Mouse (Mus musculus) erythroid progenitor cell, adult 5-6 weeks (primary cell): ENCODE measurements around the gene Zfc3h1. TPM values are rescaled to one million over a fixed set of nuclear protein-coding genes. Genes with fewer than 3 reads are reported as not detected.

ENCODE experiments used
- ATAC-seq: replicated peaks from 2 replicates; pipeline ENCODE4 v1.8.0; 2016; ENCODE audit warnings: moderate number of reproducible peaks, mild to moderate bottlenecking, moderate TSS enrichment, inconsistent platforms; ENCODE audit not compliant: poor library complexity, low FRiP score, severe bottlenecking
- total RNA-seq, 2 experiments: library from RNA; stranded (forward) in 1 of 2; stranded (reverse) in 1 of 2; fragments of 150-400 nt in 1 of 2; fragments of 186-747, 209-891 nt in 1 of 2; gene quantifications; 2 replicates each; pipeline versions ENCODE4 v1.2.3 to v1.2.4; 2015 to 2017; ENCODE audit warnings: low replicate concordance in 2 of 2

Zfc3h1 gene
- total RNA-seq, 2 experiments from 2014 or later, result 72.4 to 122 TPM

DNA sequence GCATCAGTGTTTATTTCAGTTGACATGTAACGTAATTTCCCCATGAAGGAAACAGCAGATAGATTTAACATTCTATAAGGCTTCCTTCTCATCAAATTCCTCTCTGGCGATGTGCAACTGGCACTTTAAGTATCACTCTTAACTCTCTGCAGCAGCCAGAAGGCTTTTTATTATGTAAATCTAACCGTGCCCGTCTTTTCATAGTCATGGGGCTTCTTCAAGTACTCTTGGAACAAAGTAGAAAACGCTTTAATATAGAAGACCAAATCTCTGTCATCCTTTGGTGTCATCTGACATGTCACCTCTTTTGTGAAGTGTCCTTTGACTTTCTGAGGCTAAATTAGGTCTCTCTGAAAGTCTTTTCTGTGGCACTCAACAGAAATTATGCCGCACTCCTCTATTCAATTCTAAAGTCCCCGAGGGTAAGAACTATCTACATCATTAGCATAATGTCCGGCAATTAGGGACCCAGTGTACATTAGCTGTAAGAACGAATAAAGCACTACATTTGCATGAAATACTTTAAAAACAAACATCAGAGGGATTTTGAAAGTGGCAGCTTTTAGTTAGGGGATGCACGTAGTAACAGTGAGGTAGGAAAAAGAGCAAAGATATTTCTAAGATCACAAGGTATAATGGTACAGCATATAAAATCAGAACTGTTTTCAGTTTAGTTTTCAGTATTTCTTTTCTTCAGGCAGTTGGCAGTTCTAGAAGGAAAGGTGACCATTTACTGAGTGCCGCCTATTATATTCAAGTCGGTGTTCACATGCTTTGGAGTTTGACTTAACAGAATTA, 1.7 kb upstream of the Zfc3h1 start:
- ATAC-seq, result no peak

DNA sequence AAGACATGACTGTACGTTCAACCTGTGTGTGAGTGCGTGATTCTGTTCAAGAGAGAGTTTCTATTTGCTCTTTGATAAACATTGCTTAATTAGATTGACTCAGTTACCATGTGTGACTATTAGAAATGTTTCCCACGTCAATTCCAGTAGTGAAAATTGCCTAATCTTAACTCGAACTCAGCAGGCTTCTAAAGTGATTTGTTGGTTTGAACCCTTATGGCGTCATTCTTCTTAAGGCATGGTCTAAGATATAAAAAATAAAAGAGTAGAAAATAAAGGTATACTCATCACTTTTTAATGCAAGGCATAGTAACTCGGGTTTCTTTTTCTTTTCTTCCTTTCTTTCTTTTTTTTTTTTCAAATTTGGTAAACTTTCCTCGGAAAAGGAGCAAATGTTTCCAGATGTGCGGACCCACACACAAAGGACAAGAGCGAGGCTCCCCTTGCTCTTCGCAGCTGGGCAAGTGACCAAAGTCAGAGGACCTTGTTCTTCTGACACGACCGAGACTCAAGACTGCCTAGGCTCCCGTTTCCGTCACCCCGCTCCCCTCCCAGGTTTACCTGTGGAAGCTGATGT, 1.0 kb upstream of the Zfc3h1 start:
- ATAC-seq, result no peak

DNA sequence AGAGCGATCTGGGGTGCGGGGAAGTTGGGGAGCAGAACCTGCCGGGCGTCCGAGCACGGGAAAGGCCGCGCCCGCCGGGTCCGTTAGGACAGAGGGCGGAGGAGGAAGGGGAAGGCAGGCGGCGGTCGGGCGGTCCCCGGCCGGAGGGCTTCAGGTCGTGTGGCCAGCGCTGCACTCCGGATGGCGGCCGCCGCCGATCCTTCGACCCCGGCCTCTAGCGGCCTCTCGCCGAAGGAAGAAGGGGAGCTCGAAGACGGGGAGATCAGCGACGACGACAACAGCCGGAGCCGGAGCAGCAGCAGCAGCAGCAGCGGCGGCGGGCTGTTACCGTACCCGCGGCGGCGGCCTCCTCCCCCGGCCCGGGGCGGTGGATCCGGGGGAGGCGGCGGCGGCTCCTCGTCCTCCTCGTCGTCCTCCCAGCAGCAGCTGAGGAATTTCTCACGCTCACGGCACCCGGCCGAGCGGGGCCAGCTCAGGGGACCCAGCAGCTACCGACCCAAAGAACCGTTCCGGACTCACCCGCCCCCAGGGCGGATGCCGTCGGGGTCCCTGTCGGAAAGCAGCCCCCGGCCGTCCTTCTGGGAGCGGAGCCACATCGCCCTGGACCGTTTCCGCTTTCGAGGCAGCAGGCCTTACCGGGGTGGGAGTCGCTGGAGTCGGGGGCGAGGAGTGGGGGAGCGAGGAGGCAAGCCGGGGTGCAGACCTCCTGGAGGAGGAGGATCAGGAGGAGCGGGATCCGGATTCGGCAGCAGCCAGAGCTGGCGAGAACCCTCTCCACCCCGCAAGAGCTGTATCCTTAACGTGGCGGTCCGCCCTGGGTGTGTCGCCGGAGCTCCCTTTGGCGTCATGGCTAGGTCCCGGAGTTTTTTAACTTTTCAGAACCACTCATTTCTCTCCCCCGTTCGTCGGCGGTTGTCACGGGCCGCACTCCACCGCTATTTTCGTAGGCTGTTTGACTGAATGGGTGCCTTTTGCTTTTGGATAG, 551 bp downstream of the Zfc3h1 start:
- peak; percentile 73 for ATAC-seq

DNA sequence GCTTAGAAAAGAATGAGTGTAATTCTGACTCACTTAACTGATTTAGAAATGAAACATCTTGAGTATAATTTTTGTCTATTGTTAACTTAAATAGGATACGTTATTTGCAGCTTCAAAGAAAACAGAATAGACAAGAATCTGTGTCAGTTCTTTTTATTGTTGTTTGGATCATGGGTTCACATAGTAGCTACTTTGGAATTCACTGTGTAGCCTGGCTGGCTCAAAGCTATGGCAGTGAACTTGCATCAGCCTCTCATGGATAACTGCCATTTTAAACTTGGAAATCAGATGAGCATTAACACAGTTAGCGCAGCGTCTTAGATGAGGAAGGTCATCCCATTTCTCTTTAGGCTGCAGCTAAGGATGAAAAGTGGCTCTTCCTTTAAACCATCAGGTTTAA, 3.1 kb downstream of the Zfc3h1 start:
- no peak for ATAC-seq

DNA sequence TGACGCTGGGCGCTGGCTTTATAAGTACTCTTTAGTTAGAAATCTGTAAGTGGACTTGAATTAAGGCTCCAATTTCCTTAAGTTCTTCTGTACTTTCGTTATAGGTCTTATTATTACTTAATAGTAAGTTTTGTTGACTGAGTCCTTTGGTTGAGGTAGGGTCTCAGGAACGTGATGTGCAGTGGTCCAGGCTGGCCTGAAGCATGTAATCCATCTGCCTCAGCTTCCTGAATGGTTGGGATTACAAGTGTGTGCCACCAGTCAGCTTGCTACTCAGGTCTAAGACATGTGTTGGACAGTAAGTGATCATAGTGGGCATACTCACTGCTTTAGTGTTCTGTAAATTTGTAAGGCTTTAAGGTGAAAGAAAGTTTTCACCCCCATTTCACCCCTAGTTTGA, 6.3 kb downstream of the Zfc3h1 start:
- ATAC-seq, result no peak

DNA sequence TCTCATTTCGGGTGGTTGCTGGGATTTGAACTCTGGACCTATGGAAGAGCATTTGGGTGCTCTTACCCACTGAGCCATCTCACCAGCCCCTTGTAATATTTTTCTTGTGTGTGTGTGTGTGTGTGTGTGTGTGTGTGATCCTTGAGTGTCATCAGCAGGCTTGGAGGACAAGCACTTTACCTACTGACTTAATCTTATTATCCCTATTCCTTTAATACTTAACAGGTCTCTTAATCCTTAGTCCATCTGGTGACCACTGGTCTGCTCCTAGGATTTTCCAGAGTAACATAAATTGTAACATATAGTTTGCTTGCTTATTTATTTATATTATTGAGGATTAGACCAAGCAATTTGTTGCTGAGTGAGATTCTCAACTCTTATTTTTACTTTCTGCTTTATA, 7.1 kb downstream of the Zfc3h1 start:
- no peak for ATAC-seq

DNA sequence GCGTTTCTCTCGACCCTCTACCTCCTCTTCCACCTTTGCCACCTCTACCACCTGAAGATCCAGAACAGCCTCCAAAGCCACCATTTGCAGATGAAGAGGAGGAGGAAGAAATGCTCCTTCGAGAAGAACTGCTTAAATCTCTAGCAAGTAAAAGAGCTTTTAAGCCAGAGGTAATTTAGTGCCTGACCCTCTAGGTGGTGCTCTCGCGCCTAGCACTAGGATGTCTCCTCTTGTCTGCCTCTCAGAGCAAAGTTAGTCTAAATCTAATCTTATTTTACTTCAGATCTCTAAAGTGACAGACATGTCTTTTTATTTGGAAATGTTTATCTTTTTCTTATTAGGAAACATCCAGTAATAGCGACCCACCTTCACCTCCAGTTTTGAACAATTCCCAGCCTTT, 21.6 kb downstream of the Zfc3h1 start:
- 0 out of 2 replicates have a peak, but pooled peaks have one; percentile 54 for ATAC-seq

DNA sequence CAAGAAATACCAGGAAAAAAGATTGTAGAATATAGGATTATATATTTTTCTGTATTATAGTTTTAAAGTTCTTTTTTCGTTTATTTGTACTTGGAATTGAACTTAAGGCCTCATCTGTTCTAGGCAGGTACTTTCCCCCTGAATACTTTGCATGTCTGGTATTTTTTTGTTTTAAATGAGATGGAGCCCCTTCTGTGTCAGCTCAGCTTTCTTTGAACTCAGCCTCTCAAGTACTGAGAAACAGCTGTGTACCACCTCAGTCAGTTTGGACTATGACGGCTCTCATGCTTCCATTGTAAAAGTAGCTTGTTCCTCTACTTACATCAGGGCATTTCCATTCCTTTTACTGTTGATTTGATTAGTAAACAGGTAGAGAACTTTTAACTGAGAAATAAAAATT, 28.7 kb downstream of the Zfc3h1 start:
- no peak for ATAC-seq

DNA sequence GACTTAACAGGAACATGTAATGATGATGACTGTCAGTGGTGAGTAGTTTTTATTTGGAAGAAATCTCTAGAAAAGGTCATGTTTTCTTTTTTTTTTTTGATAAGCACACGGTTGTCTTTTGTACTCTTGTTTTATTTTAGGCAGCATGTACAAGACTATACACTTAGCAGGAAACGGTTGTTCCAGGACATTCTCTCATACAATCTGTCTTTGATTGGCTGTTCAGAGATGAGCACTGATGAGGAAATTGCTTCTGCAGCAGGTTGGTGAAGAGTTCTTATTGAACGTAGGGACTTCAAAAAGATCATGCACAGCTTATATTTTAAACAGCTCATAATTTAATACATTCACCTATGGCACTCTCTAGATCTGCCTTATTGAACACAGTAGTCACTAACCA, 29.3 kb downstream of the Zfc3h1 start:
- ATAC-seq, result no peak

DNA sequence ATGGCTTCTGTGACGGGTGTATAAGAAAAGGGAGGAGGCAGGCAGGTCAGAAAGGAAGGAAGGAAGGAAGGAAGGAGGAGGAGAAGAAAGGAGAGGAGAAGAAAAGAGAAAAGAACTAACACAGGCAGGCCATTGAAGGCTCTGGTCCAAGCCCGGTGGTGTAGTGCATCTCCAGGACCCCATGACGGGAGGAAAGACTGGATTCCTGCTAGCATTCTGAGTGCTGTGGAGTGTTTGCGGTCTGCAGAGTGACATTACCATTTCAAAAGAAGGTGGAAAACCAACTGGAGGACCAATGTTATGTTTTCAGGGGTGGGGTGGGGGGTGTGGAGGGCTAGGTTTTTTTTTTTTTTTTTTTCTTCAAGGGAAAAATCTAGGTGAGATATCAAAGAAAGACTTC, 37.2 kb downstream of the Zfc3h1 start:
- no peak for ATAC-seq

DNA sequence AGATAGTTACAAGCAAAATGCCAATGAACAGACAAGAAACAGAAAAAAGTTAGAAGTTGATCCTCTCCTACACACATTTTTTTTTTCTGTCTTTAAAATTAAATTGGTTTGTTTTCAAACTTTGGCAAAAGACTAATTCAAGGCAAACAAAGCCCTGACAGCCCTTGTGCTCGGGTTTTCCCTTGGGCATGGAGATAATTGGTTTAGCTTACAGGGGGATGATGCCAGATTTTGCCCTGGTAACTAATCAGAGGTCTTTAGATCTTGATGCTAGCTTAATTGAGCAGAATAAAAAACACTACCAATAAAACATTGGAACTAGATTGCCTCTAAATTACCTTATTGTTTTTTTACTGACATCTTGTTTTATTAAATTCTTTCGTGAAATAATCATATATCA, 40.6 kb downstream of the Zfc3h1 start:
- no peak for ATAC-seq

DNA sequence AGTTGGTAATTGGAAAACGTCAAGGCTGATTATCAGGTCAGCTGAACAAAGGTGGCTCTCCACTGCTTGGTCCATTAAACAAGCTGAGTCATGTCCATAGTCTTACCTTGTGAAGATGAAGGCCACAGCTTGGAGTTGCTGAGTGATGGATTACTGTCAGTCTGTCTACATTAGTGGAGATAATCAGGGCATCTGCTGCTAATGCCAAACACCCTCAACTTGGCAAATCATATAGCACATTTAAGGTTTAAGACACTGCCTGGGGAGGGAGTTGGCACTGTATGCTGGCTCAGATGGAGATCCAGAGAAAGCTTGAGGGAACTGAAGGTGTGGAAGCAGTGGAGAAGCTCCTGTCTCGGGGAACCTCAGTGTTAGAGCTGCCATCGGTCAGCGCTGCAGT, 52.5 kb downstream of the Zfc3h1 start:
- no peak for ATAC-seq

DNA sequence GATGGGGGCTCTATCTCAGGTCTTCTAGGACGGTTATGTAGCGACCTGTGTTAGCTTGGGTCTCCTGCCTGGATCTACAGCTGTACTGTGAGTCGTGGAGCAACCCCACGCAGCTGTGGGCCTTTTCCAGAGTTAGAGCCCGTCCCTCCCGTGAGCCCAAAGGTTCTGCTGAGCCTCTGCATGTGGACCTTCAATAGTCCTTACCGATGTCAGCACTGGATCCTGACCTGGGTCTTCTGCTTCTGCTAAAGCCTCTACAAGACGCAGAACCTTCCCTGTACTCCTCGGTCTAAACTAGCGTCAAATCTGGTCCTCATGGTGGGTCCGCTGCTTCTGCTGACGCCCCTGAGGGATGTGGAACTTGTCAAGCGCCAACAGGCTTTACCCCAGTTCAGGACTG, 63.9 kb downstream of the Zfc3h1 start:
- no peak for ATAC-seq

DNA sequence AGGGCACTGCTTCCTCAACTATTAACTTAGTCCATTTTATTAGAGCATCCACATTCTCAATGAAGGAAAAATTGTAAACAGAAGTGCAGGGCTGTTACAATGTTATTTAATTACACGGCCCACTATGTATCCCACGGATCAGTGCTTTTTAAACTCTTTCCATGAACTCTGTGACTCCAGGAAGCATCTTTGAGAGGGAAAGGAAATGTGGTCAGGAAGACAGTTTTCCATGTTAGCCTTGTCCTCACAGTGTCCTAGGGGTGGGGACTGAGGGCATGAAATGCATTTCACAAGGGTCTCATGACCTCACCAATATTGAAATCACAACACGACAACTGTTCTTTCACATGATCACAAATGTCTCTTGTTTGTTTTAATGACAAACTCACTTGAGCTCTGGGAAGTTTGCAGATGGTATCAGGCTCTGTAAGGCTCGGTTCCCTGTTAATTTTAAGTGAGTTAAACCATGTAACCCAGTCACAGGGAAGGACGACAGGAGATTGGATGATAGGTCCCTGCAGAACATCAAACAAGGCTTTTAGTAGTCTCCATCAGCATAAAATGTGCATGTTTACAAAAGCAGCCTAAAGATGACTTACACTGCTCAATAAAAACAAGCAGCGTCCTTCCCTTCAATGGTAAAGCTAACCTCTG, 72.7 kb downstream of the Zfc3h1 start:
- ATAC-seq, result no peak

DNA sequence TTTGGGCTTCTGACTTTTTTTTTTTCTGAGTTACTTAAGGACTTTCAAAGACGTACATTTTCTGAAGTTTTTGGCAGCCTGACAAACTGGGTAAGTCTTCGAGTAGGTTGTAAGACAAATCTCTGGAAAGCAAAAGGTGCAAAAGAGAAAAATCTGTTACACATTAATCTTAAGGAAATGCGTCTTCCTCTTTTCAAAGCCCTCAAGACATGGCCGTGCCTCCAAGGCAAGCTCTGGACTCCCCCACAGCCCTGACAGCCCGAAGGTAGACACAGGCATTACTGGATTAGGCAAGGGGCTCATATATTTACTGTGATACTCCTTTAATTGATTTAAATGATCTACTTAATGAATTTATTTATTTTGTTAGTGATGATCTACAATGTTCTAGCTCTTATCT, 77.9 kb downstream of the Zfc3h1 start:
- no peak for ATAC-seq

DNA sequence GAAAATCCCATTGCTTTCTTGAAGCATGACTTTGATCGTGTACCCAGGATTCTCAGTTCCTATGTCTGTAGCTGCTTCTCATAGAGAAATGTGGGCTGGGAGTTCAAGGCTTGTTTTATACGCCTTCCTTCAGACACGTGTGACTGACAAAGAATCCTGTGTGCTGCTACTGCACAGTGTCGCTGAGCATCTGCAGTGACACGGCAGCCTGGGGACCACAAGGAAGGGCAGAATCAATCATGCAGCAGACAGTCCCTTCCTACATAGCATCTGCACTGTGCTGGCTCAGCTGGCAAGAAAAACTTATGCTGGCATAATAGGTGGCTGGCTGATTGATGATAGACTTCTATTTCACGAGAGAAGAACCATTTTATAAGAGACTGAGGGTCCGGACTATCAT, 80.3 kb downstream of the Zfc3h1 start:
- ATAC-seq, result no peak

DNA sequence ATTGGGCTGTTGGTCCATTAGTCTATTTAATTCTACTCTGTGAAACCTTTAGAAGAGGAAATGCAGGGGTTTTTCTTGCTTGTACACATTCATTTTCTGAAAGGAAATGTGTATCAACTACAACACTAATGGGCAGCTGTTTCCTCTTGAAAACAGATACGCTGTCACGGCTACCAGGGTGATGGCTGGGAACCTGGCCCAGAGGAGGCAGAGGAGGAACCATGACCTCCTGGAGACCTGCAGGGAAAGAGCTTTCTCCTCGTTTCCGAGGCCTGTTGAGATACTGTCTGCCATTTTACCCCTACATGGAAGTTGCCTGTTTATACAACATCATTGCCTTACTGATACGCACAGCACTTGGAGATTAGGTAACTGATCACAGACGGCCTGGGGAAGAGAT, 81.0 kb downstream of the Zfc3h1 start:
- no peak for ATAC-seq

DNA sequence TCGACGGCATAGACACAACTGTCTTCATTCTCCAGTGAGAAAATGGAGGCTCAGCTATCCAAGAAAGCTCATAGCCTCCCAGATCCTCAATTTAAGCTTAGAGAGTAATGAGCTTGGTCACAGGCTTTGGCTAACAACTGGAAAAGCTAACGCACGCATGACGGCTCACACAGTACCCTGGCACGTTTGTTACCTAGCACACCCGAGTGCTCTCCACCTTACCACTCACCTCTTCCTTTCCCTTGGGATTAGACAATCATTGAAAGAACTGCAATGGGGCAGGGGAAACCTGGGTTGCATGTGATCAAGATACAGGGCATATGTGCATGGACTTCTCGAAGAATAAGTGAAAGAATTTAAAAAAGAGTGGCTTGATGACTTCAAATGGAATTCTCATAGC, 83.2 kb downstream of the Zfc3h1 start:
- ATAC-seq, result no peak

DNA sequence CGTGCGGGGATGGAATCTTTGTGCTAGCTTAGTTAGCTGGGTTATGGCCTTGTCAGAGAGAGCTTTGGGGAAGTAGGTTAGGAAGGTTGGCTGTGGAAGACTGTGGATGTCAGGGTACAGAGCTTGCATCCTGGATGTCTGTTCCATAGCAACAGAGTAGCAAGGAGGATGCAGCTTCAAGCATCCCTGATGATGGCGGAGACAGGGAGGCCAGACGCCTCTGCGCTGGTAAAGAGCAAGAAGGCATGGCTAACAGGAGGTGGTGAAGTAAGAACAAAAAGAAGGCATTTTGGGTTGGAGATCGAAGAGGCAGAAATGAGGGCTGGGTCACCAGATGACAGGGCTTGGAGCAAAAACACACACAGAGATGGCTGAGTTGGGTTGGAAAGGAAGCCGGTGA, 83.9 kb downstream of the Zfc3h1 start:
- ATAC-seq, result no peak

DNA sequence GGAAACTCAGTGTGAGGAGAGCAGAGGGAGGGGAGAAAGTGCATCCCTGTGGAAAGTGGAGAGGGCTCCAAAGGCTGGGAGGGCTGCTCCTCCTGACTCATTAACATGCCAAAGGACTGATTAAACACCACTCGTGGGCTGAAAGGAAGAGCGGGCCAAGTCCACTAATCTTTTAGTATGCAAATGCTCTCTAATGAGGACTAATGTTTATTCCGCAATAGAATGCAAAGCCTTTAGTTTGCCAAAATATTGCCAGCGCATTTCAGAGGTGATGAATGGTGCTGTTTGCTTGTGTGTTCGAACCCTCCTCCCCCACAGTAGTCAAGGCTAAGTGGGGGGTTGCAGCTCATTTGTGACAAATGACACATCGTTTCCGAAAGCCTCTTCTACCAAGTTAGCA, 84.3 kb downstream of the Zfc3h1 start:
- no peak for ATAC-seq
